Mouse (Mus musculus): ENCODE data around the gene Sft2d1.

DNA sequence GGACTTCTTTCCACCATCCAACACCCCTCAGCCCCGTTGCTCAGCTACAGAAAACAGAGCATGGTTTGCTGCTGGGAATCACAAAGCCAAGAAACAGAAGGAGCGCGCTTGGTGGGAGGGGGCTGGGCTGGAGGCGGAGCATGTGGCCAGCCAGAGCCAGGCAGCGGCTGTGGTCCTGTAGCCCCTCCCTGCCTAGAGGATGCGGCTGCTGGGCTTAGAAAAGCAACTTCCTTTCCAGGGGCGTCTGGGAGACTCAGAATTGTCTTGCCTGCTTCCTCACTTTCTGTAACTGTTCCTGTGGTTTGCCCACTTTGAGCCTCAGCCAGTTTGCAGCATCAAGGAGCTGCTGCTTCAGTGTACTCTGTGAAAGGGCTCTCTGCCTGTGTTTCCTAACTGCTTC is 60.9 kb downstream of the Sft2d1 start:
- TF ChIP-seq CTCF (IDR thresholded peaks at IDR 0.05; ENCODE audit: insufficient read depth, low read length) (no peak), POLR2A (IDR thresholded peaks at IDR 0.05; ENCODE audit: borderline replicate concordance, extremely low read depth, low read depth, low read length) (no peak)

Measured in lung, adult 2 months (tissue).